Mouse (Mus musculus) embryonic facial prominence, embryonic 14.5 days (tissue): ENCODE data around the gene Pigx. TPM values are rescaled to one million over a fixed set of nuclear protein-coding genes. Genes with fewer than 3 reads are reported as not detected.

ENCODE experiments used
- ATAC-seq: fragments of 200-750 bp; cut with Nextera tagmentation; 2 replicates; pipeline ENCODE4 v1.8.0; 2017; ENCODE audit warnings: low read depth, moderate number of reproducible peaks, moderate TSS enrichment
- DNase-seq: peaks from one replicate; pipeline ENCODE4 v3.0.0-alpha.2; 2015; ENCODE audit warnings: low spot score
- H3K27ac ChIP-seq: fragments of 300-500 bp; sonication (generic); replicated peaks from 2 replicates; pipeline ENCODE4 v1.5.1; 2014; ENCODE audit warnings: low read depth, mild to moderate bottlenecking, low read length, moderate library complexity
- H3K27me3 ChIP-seq: fragments of 300-500 bp; sonication (generic); replicated peaks from 2 replicates; pipeline ENCODE4 v1.6.1; 2014; ENCODE audit warnings: low read length; ENCODE audit not compliant: control insufficient read depth, insufficient read depth
- H3K36me3 ChIP-seq: fragments of 300-500 bp; sonication (generic); 2 replicates; pipeline ENCODE4 v1.6.1; 2014; ENCODE audit warnings: low read length, mixed read lengths; ENCODE audit not compliant: control insufficient read depth, insufficient read depth
- H3K4me1 ChIP-seq: fragments of 300-500 bp; sonication (generic); 2 replicates; pipeline ENCODE4 v1.6.1; 2014; ENCODE audit warnings: antibody characterized with exemption, low read length; ENCODE audit not compliant: control insufficient read depth, insufficient read depth
- H3K4me2 ChIP-seq: fragments of 300-500 bp; sonication (generic); 2 replicates; pipeline ENCODE4 v1.6.1; 2014; ENCODE audit warnings: low read depth, mild to moderate bottlenecking, low read length, moderate library complexity, mixed read lengths
- H3K4me3 ChIP-seq: fragments of 300-500 bp; sonication (generic); 2 replicates; pipeline ENCODE4 v1.5.1; 2014; ENCODE audit warnings: low read depth, mild to moderate bottlenecking, low read length
- H3K9ac ChIP-seq: fragments of 300-500 bp; sonication (generic); 2 replicates; pipeline ENCODE4 v1.6.1; 2014; ENCODE audit warnings: low read depth, mild to moderate bottlenecking, low read length, moderate library complexity, mixed read lengths
- H3K9me3 ChIP-seq: fragments of 300-500 bp; sonication (generic); 2 replicates; pipeline ENCODE4 v1.6.1; 2016; ENCODE audit warnings: low read length; ENCODE audit not compliant: control insufficient read depth
- WGBS: fragments of 180-500 bp; shearing (Covaris S2); extraction: QIAGEN DNeasy Blood & Tissue Kit; methylation state at CpG from one replicate; pipeline ENCODE4 v1.1.7; 2014; 5-methylcytosine and 5-hydroxymethylcytosine counted together
- polyA plus RNA-seq: library from polyadenylated mRNA; unstranded; fragments of >200 nt; fragmentation: Nextera tagmentation; extraction: Ambion mirVana; gene quantifications from 2 replicates; pipeline ENCODE4 v1.2.1, GENCODE M21; 2014

Pigx gene
- polyA plus RNA-seq, 1 experiment from 2014 or later: 88.2 TPM

DNA sequence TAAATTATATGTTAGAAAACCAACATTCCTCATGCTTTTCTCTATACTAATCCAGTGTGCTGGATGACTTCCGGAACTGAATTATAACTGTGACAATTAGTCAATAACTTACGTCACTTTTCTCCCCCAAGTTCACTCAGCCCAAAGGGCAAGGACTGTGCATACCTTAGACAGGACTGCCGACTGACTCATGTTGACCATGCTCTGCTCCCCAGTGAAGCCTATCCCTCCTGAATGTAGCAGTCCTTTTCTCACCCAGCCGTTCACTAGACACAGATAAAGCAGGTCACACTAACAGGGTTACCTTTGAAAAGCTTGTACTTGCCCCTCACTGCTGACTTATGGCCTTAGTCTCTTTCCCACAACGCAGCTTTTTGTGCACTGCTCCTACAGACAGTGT is 40.7 kb downstream of the Pigx start:
- WGBS: 78% methylated on average over 5 of the region's 5 CpGs
- Histone ChIP-seq H3K4me2 (no peak overlapping the region), H3K27me3 (no peaks in the 10 kb centered on the region), H3K36me3 (no peaks in the 10 kb centered on the region), H3K4me3 (no peak overlapping the region), H3K9ac (no peak overlapping the region), H3K4me1 (no peaks in the 10 kb centered on the region), H3K27ac (no peak overlapping the region), H3K9me3 (no peaks in the 10 kb centered on the region)
- DNase-seq (no peak), ATAC-seq (no peak)

DNA sequence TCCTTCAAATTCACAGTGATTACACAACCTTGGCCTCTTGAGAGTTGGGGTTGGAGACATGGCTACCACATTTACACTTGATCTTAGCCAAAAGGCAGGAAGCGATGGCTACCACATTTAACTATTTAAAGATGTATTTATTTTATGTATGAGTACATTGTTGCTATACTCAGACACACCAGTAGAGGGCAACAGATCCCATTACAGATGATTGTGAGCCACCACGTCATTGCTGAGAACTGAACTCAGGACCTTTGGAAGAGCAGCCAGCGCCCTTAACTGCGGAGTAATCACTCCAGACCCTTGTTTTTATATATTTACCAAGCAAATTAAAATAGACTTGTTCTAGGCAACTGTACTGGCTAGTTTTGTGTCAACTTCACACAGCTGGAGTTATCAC is 57.2 kb downstream of the Pigx start:
- Histone ChIP-seq H3K4me2 (no peak overlapping the region), H3K36me3 (peaks cover 77% of the 10 kb centered on the region), H3K9me3 (no peaks in the 10 kb centered on the region), H3K4me3 (no peak overlapping the region), H3K9ac (no peak overlapping the region), H3K4me1 (no peaks in the 10 kb centered on the region), H3K27me3 (no peaks in the 10 kb centered on the region), H3K27ac (no peak overlapping the region)
- DNase-seq: no peak
- 92% methylated on average over 4 of the region's 4 CpGs for WGBS
- no peak for ATAC-seq

Other genes with a start within 250 kb of the Pigx start
- gene Meltf, start 220.9 kb downstream of the Pigx start, polyA plus RNA-seq: 2.1 and 3.1 TPM in 2 replicates
- gene Pigz, start 165.9 kb downstream of the Pigx start, polyA plus RNA-seq: 0.59 and 0.70 TPM in 2 replicates
- gene 0610012G03Rik, start 151.2 kb downstream of the Pigx start, polyA plus RNA-seq: 93.5 and 94.0 TPM in 2 replicates
- gene Ncbp2, start 151.2 kb downstream of the Pigx start, polyA plus RNA-seq: 96.3 and 109 TPM in 2 replicates
- gene Senp5, start 96.5 kb downstream of the Pigx start, polyA plus RNA-seq: 7.8 and 8.2 TPM in 2 replicates
- gene Pak2, start 20.4 kb downstream of the Pigx start, polyA plus RNA-seq: 34.1 and 36.3 TPM in 2 replicates
- gene Cep19, start 60 bp upstream of the Pigx start, polyA plus RNA-seq: 26.0 and 29.4 TPM in 2 replicates
- 23.1 and 23.7 TPM in 2 replicates for gene Nrros, start 65.9 kb upstream of the Pigx start, polyA plus RNA-seq
- gene Bex6, start 80.1 kb upstream of the Pigx start, polyA plus RNA-seq: not detected in 2 replicates
- gene Fbxo45, start 147.4 kb upstream of the Pigx start, polyA plus RNA-seq: 13.4 and 14.0 TPM in 2 replicates
- 17.3 and 20.0 TPM in 2 replicates for gene Wdr53, start 147.5 kb upstream of the Pigx start, polyA plus RNA-seq
- gene Smco1, start 171.7 kb upstream of the Pigx start, polyA plus RNA-seq: not detected in 2 replicates
- gene Rnf168, start 177.7 kb upstream of the Pigx start, polyA plus RNA-seq: 22.0 and 23.4 TPM in 2 replicates
- gene Ubxn7, start 232.5 kb upstream of the Pigx start, polyA plus RNA-seq: 21.1 and 23.7 TPM in 2 replicates